Mouse (Mus musculus) stomach, postnatal 0 days (tissue): ENCODE data around the gene Zfp599.

ENCODE experiments used
- CTCF ChIP-seq: IDR thresholded peaks from 2 replicates; pipeline ENCODE4 v1.5.1; 2016; ENCODE audit warnings: antibody characterized with exemption, low read depth, mild to moderate bottlenecking, moderate library complexity
- EP300 ChIP-seq: optimal IDR thresholded peaks from 2 replicates; pipeline ENCODE3; 2016; ENCODE audit warnings: antibody characterized with exemption

- TF ChIP-seq CTCF (no peak), EP300 (no peak)
Observed at GRCm38 (mm10) chr9:22217858-22218493, 41.7 kb downstream of the Zfp599 start.
